ENCODE assay signal across 8 mouse cellular contexts in the genomic region with DNA sequence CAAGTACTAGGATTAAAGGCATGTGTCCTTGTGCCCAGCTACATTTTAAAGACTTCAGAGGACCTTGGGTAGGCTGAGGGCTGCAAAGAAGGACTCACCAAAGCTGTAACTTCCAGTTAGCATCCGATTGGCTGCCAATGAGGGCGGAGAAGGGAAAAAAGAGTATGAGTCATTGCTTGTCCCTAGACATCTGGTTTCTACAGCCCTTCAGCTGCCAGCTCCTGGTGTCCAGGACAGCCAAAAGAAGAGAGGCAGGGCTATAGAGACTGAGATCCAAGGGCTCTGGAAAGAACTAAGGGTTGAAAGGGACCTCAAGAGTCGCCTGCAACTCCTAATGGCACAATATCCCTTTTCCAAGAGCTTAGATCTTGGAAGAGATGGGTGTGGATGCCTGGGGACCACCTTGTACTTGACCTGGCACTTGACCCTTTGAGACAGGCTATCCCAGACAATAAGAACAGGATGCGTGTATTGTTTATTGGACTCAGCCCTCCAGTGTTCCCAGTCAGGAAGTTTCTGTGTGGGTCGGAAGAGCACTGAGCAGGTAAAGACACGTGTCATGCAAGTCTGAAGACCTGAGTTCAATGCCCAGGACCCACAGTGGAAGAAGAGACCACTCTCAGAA. TPM values are rescaled to one million over a fixed set of nuclear protein-coding genes. Genes with fewer than 3 reads are reported as not detected.
DNase-seq lines count a peak whose midpoint lies in the region.

No protein-coding gene starts in this region.

- DNase-seq in lung, adult 18-20 months: peak; percentile 71 to 80
- no peak for DNase-seq in lung, postnatal 4 days
- DNase-seq in ZHBTc4 (ENCODE audit: low read depth, low spot score): peak; percentile 53
- DNase-seq in gastrocnemius, postnatal 10 days: peak; percentile 45
- peak; percentile 82 for DNase-seq in lung, postnatal 10 days
- no peak for DNase-seq in spleen, postnatal 4 days (ENCODE audit: low spot score in 2 of 2)
- no peak for DNase-seq in right cerebral cortex, postnatal 10 days (ENCODE audit: low spot score in 2 of 2)
- no peak for DNase-seq in cerebellum, adult 11-12 months

RNA-seq across cellular contexts. Expression of a gene that starts 14.7 kb away (rescaled TPM):
- under 1 TPM; 0.42 to 0.61 TPM for total RNA-seq in gastrocnemius, postnatal 10 days (2021)

RNA-seq across cellular contexts. Expression of a gene that starts 19.0 kb away (rescaled TPM):
- total RNA-seq in gastrocnemius, postnatal 10 days (2021): 1 to 10 TPM; 2.1 to 4.0 TPM

RNA-seq across cellular contexts. Expression of a gene that starts 24.4 kb away (rescaled TPM):
- 1 to 10 TPM; 4.3 to 5.9 TPM for total RNA-seq in gastrocnemius, postnatal 10 days (2021)

RNA-seq across cellular contexts. Expression of a gene that starts 31.2 kb away (rescaled TPM):
- total RNA-seq in gastrocnemius, postnatal 10 days (2021): 1 to 10 TPM; 4.1 to 7.7 TPM

RNA-seq across cellular contexts. Expression of a gene that starts 31.3 kb away (rescaled TPM):
- 10 to 100 TPM; 15.9 to 17.7 TPM for total RNA-seq in gastrocnemius, postnatal 10 days (2021)

Comparison
In these comparisons a context has a peak if more than half of its experiments do, and no peak if none do; other contexts are left out.
1. DNase-seq: peak in lung, adult 18-20 months (2 of 2), ZHBTc4 (single experiment), gastrocnemius, postnatal 10 days (single experiment) and lung, postnatal 10 days (single experiment); none in lung, postnatal 4 days (0 of 2), spleen, postnatal 4 days (0 of 2), right cerebral cortex, postnatal 10 days (0 of 2) and cerebellum, adult 11-12 months (single experiment).